Mouse (Mus musculus) bone marrow macrophage, adult 2 months (primary cell): ENCODE results near the gene Gm35315.

Source experiments
- CTCF ChIP-seq: IDR thresholded peaks from 2 replicates; pipeline ENCODE4 v1.5.1; 2012; ENCODE audit warnings: low read depth, mild to moderate bottlenecking, low read length, moderate library complexity
- POLR2A ChIP-seq: IDR thresholded peaks from 2 replicates; pipeline ENCODE4 v1.6.1; 2012; ENCODE audit warnings: mild to moderate bottlenecking, low read depth, low read length, borderline replicate concordance

GRCm38 (mm10) chr5:110103901-110104615 lies 9.8 kb upstream of the Gm35315 start:
- no peak for TF ChIP-seq POLR2A
- no peak for TF ChIP-seq CTCF
